Mouse (Mus musculus) heart, postnatal 0 days (tissue): ENCODE data around the gene D6Wsu163e. TPM values are rescaled to one million over a fixed set of nuclear protein-coding genes. Genes with fewer than 3 reads are reported as not detected.

Experiments used
- ATAC-seq: fragments of 200-750 bp; cut with Nextera tagmentation; 2 replicates; pipeline ENCODE4 v1.8.0; 2017; ENCODE audit warnings: low read depth, moderate number of reproducible peaks, moderate library complexity; ENCODE audit not compliant: insufficient read depth
- DNase-seq: peaks from one replicate; pipeline ENCODE4 v3.0.0-alpha.2; 2016; ENCODE audit warnings: low spot score
- H3K27ac ChIP-seq: fragments of 300-500 bp; sonication (generic); 2 replicates; pipeline ENCODE4 v1.5.1; 2014; ENCODE audit warnings: low read depth, mild to moderate bottlenecking
- H3K27me3 ChIP-seq: fragments of 300-500 bp; sonication (generic); 2 replicates; pipeline ENCODE4 v1.6.1; 2014; ENCODE audit warnings: low read length, mixed read lengths; ENCODE audit not compliant: control insufficient read depth, insufficient read depth
- H3K36me3 ChIP-seq: fragments of 300-500 bp; sonication (generic); replicated peaks from 2 replicates; pipeline ENCODE4 v1.6.1; 2014; ENCODE audit warnings: low read length, mixed read lengths; ENCODE audit not compliant: control insufficient read depth, insufficient read depth
- H3K4me1 ChIP-seq: fragments of 300-500 bp; sonication (generic); 2 replicates; pipeline ENCODE4 v1.6.1; 2014; ENCODE audit warnings: antibody characterized with exemption; ENCODE audit not compliant: control insufficient read depth, insufficient read depth
- H3K4me2 ChIP-seq: fragments of 300-500 bp; sonication (generic); 2 replicates; pipeline ENCODE4 v1.6.1; 2014; ENCODE audit warnings: low read depth, mild to moderate bottlenecking, low read length, moderate library complexity
- H3K4me3 ChIP-seq: fragments of 300-500 bp; sonication (generic); 2 replicates; pipeline ENCODE4 v1.5.1; 2014; ENCODE audit warnings: low read depth, low read length
- H3K9ac ChIP-seq: fragments of 300-500 bp; sonication (generic); replicated peaks from 2 replicates; pipeline ENCODE4 v1.6.1; 2014; ENCODE audit warnings: low read depth, low read length, mixed read lengths
- H3K9me3 ChIP-seq: fragments of 300-500 bp; sonication (generic); replicated peaks from 2 replicates; pipeline ENCODE4 v1.6.1; 2016; ENCODE audit warnings: low read length; ENCODE audit not compliant: control insufficient read depth
- CTCF ChIP-seq: IDR thresholded peaks from 2 replicates; pipeline ENCODE4 v1.5.1; 2016; ENCODE audit warnings: antibody characterized with exemption, control low read depth, low read depth
- EP300 ChIP-seq: IDR thresholded peaks from 2 replicates; pipeline ENCODE4 v1.6.1; 2016; ENCODE audit warnings: antibody characterized with exemption, low read depth
- WGBS: fragments of 180-500 bp; shearing (Covaris S2); extraction: QIAGEN DNeasy Blood & Tissue Kit; methylation state at CpG from one replicate; pipeline ENCODE4 v1.1.7; 2014; 5-methylcytosine and 5-hydroxymethylcytosine counted together
- polyA plus RNA-seq: library from polyadenylated mRNA; unstranded; fragments of >200 nt; fragmentation: Nextera tagmentation; extraction: Ambion mirVana; gene quantifications from 2 replicates; pipeline ENCODE4 v1.2.1, GENCODE M21; 2015
- total RNA-seq: library from RNA; depleted of rRNA; stranded (reverse); fragments of >200 nt; gene quantifications from 2 replicates; pipeline ENCODE4 v1.2.3, GENCODE M21; 2014; ENCODE audit warnings: low replicate concordance

Gene D6Wsu163e
- total and polyA plus RNA-seq, 2 experiments from 2014 or later, result 3.8 to 11.9 TPM

DNA sequence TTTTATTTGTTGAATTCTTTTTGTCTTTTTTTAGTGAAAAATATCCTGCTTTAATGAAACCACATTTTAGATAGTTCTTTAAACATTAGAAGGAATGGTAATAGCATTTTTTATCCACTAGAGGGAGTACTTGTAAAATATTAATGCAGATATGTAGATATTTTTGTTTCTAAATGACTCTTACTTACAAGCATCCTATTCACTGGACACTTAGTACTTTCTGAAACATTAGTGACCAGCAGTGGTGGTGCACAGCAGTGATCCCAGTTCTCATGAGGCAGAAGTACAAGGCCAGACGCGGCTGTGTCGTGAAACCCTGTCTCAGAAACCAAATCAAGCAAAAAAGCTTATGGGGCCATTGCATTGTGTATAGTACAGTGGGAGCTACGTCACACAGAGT, 8.6 kb downstream of the D6Wsu163e start:
- H3K4me2 ChIP-seq, result no peak overlapping the region
- no peak overlapping the region for H3K27ac ChIP-seq
- ATAC-seq (no peak), DNase-seq (peak; percentile 41)
- no peak overlapping the region for H3K4me3 ChIP-seq
- H3K4me1 ChIP-seq, result no peaks in the 10 kb centered on the region
- no peak overlapping the region for H3K9ac ChIP-seq
- H3K27me3 ChIP-seq, result no peaks in the 10 kb centered on the region
- no peaks in the 10 kb centered on the region for H3K9me3 ChIP-seq
- whole genome bisulfite sequencing, result 92% methylated on average over 4 of the region's 4 CpGs
- peaks cover 67% of the 10 kb centered on the region for H3K36me3 ChIP-seq
- TF ChIP-seq EP300, result no peak
- TF ChIP-seq CTCF, result peak; percentile 37

DNA sequence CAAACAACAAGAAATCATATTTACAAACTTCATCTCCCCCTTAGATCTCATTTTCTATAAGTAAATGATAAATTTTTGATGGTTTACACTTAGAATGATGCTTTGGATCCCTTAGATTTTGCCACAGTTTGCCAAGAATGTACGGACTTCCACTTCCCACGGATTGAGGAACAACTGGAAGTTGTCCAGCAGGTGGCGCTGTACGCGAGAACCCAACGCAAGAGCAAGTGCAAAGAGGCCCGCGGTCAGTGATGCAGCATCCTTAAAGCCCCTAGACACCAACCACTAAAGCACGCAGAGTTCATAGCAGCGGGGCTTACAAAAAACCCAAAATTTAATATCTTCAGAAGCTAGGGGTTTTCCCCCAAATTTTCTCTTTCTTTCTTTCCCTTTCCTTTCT, 16.0 kb downstream of the D6Wsu163e start:
- Histone ChIP-seq H3K27ac (no peak overlapping the region), H3K9ac (no peak overlapping the region), H3K4me1 (no peaks in the 10 kb centered on the region), H3K27me3 (no peaks in the 10 kb centered on the region), H3K36me3 (peaks cover 36% of the 10 kb centered on the region), H3K4me2 (no peak overlapping the region), H3K4me3 (no peak overlapping the region), H3K9me3 (no peaks in the 10 kb centered on the region)
- ATAC-seq (no peak), DNase-seq (peak; percentile 60)
- 8% methylated on average over 10 of the region's 10 CpGs for WGBS
- no peak for TF ChIP-seq EP300
- TF ChIP-seq CTCF, result peak; percentile 92

DNA sequence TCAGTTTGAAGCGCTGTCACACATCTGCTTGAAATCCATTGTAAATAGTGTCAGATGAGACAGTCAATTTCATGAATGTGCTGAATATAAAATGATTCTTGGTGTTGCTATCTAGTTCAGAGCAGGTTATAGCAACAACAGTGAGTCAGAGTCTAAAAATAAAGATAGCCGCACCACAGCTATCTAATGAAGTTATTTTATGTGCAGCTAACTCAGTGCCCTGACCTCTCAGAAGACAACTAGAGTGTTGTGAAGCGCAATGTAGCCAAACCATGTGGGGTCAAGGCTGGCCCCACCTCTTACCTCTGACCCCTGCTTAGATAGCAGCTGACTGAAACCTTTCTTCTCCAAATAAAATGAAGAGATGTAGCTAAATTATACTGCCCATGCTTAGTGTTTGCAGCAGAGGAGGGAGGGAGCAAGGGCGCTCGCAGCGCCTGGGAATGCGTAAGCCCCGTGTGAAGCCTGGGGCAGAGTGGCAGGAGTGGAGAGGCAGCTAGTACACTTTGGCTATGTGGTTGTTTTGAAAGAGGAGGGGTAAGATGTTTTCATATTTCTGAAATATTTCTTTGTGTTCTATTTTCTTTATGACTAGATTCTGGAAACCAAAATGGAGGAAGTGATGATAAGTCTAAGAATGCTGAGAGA, 21.7 kb downstream of the D6Wsu163e start:
- H3K9ac ChIP-seq, result no peak overlapping the region
- H3K4me1 ChIP-seq, result peaks cover 4% of the 10 kb centered on the region; the same call in 1 of the 2 replicates
- 46% methylated on average over 8 of the region's 8 CpGs for WGBS
- peaks cover 19% of the 10 kb centered on the region for H3K36me3 ChIP-seq
- no peak for TF ChIP-seq EP300
- no peak for TF ChIP-seq CTCF
- no peaks in the 10 kb centered on the region for H3K9me3 ChIP-seq
- ATAC-seq (peak; percentile 90), DNase-seq (peak; percentile 81)
- H3K4me2 ChIP-seq, result no peak overlapping the region
- no peaks in the 10 kb centered on the region for H3K27me3 ChIP-seq
- peak overlapping the region; percentile 85 for H3K27ac ChIP-seq
- H3K4me3 ChIP-seq, result no peak overlapping the region

DNA sequence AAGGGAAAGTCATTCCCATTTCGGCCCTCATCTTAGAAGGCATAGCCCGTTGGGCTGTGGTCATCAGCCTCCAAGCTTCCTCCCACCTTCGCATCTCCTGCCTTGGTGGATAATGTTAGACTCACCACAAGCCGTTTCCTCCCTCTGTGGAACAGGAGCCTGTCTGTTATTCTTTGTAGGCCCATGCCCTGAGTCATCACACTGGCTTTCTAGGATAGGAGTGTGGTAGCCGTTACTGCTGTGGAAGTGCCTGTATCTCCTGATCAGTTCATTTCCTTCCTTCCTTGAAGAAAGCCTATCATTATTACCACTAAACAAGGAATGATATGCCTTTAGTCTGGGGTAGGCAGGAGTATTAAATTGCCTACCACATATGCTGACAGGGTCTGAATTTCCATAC, 22.9 kb downstream of the D6Wsu163e start:
- H3K4me3 ChIP-seq, result no peak overlapping the region
- WGBS, result 73% methylated on average over 5 of the region's 5 CpGs
- peaks cover 10% of the 10 kb centered on the region for H3K36me3 ChIP-seq
- DNase-seq (no peak), ATAC-seq (no peak)
- H3K4me2 ChIP-seq, result no peak overlapping the region
- H3K27me3 ChIP-seq, result no peaks in the 10 kb centered on the region
- H3K27ac ChIP-seq, result no peak overlapping the region
- H3K9me3 ChIP-seq, result no peaks in the 10 kb centered on the region
- H3K9ac ChIP-seq, result no peak overlapping the region
- no peak for TF ChIP-seq EP300
- no peak for TF ChIP-seq CTCF
- peaks cover 11% of the 10 kb centered on the region for H3K4me1 ChIP-seq

DNA sequence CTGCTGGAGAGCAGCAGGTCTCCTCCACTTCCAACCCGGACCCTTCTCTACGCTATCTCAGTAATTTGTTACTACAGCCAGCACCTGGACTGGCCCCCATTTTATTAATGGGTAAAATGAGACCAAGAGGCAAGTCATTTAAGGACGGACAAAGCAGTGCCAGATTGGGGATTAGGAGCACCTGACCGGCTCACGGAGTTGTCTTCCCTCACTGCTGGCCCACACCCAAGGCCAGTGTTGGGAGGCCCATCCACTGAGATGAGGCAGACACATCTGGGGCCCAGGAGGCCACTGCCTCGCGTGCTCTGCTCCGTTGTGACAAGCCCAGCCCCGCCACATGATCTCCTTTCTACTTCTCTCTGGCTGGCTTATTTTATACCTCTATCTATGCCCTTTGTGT, 23.7 kb downstream of the D6Wsu163e start:
- H3K4me1 ChIP-seq, result peaks cover 11% of the 10 kb centered on the region
- no peaks in the 10 kb centered on the region for H3K9me3 ChIP-seq
- 57% methylated on average over 9 of the region's 9 CpGs for WGBS
- H3K9ac ChIP-seq, result no peak overlapping the region
- DNase-seq (no peak), ATAC-seq (no peak)
- no peak overlapping the region for H3K4me2 ChIP-seq
- H3K36me3 ChIP-seq, result peaks cover 9% of the 10 kb centered on the region; the same call in 1 of the 2 replicates
- H3K27ac ChIP-seq, result no peak overlapping the region
- no peak overlapping the region for H3K4me3 ChIP-seq
- no peaks in the 10 kb centered on the region for H3K27me3 ChIP-seq
- no peak for TF ChIP-seq EP300
- TF ChIP-seq CTCF, result no peak
